Mouse (Mus musculus) liver, embryonic 16.5 days (tissue): ENCODE measurements at regions not wholly inside any gene's neighbourhood (a gene's known extent, or its start where the extent isn't known, plus 50 kb on each side); places are given as distances from the start of the nearest gene placed in this dataset.

Source experiments
- ATAC-seq: fragments of 200-750 bp; cut with Nextera tagmentation; 2 replicates; pipeline ENCODE4 v1.8.0; 2017; ENCODE audit warnings: low read depth, mild to moderate bottlenecking, moderate number of reproducible peaks, moderate library complexity
- H3K27ac ChIP-seq: fragments of 300-500 bp; sonication (generic); 2 replicates; pipeline ENCODE4 v1.5.1; 2014; ENCODE audit warnings: mild to moderate bottlenecking, low read length
- H3K27me3 ChIP-seq: fragments of 300-500 bp; sonication (generic); 2 replicates; pipeline ENCODE4 v1.6.1; 2014; ENCODE audit warnings: low read depth, low read length, mixed read lengths; ENCODE audit not compliant: control insufficient read depth, insufficient read depth
- H3K36me3 ChIP-seq: fragments of 300-500 bp; sonication (generic); 2 replicates; pipeline ENCODE4 v1.6.1; 2014; ENCODE audit warnings: mild to moderate bottlenecking; ENCODE audit not compliant: control insufficient read depth, insufficient read depth
- H3K4me1 ChIP-seq: fragments of 300-500 bp; sonication (generic); 2 replicates; pipeline ENCODE4 v1.6.1; 2014; ENCODE audit warnings: low read depth, low read length, mixed read lengths; ENCODE audit not compliant: control insufficient read depth
- H3K4me2 ChIP-seq: fragments of 300-500 bp; sonication (generic); 2 replicates; pipeline ENCODE4 v1.6.1; 2014; ENCODE audit warnings: low read depth, low read length, mixed read lengths
- H3K4me3 ChIP-seq: fragments of 300-500 bp; sonication (generic); 2 replicates; pipeline ENCODE4 v1.5.1; 2014; ENCODE audit warnings: low read depth, mild to moderate bottlenecking, low read length
- H3K9ac ChIP-seq: fragments of 300-500 bp; sonication (generic); 2 replicates; pipeline ENCODE4 v1.6.1; 2014; ENCODE audit warnings: low read depth, low read length
- H3K9me3 ChIP-seq: fragments of 300-500 bp; sonication (generic); replicated peaks from 2 replicates; pipeline ENCODE4 v1.6.1; 2016; ENCODE audit warnings: low read length; ENCODE audit not compliant: control insufficient read depth
- WGBS: fragments of 180-500 bp; shearing (Covaris S2); extraction: QIAGEN DNeasy Blood & Tissue Kit; methylation state at CpG from one replicate; pipeline ENCODE4 v1.1.7; 2014; ENCODE audit not compliant: insufficient replicate concordance; 5-methylcytosine and 5-hydroxymethylcytosine counted together

DNA sequence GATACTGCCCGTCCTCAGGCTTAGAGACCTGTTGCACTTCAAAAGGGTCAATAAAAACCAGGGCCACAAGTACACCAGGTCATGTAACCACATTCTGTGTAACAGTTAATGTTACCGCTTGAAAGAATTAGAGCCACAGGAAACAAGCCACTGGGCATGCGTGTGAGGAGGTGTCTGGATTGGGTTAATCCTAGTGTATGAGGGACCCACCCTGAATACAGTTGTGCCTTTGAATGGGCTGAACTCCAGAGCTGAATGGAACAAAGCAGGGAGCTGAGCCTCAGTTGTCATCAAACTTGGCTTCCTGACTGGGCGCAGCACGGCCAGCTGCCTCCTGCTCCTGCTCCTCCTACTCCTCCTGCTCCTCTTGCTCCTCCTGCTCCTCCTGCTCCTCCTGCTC, 148.0 kb upstream of the A230072I06Rik start:
- no peak overlapping the region for H3K4me2 ChIP-seq
- no peak overlapping the region for H3K9ac ChIP-seq
- H3K27me3 ChIP-seq, result no peaks in the 10 kb centered on the region
- WGBS, result 51% methylated on average over 5 of the region's 5 CpGs
- H3K4me1 ChIP-seq, result no peaks in the 10 kb centered on the region
- H3K36me3 ChIP-seq, result no peaks in the 10 kb centered on the region
- H3K9me3 ChIP-seq, result no peaks in the 10 kb centered on the region
- no peak overlapping the region for H3K4me3 ChIP-seq
- H3K27ac ChIP-seq, result no peak overlapping the region
- ATAC-seq, result no peak

DNA sequence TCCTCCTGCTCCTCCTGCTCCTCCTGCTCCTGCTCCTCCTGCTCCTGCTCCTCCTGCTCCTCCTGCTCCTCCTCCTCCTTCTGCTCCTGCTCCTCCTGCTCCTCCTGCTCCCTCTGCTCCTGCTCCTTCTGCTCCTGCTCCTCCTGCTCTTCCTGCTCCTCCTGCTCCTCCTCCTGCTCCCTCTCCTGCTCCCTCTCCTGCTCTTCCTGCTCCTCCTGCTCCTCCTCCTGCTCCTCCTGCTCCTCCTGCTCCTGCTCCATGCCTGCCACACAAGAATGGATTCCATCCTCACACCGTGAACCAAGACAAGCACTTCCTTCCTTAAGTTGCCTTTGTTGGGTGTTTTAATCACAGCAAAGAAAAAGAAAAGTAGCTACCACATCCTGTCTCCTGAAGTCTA, 144.4 kb upstream of the A230072I06Rik start:
- ATAC-seq, result no peak
- Histone ChIP-seq H3K36me3 (no peaks in the 10 kb centered on the region), H3K27ac (no peak overlapping the region), H3K9me3 (no peaks in the 10 kb centered on the region), H3K4me1 (no peaks in the 10 kb centered on the region), H3K27me3 (no peaks in the 10 kb centered on the region), H3K4me3 (no peak overlapping the region), H3K4me2 (no peak overlapping the region), H3K9ac (no peak overlapping the region)
- WGBS, result 9% methylated on average over 1 of the region's 1 CpGs

DNA sequence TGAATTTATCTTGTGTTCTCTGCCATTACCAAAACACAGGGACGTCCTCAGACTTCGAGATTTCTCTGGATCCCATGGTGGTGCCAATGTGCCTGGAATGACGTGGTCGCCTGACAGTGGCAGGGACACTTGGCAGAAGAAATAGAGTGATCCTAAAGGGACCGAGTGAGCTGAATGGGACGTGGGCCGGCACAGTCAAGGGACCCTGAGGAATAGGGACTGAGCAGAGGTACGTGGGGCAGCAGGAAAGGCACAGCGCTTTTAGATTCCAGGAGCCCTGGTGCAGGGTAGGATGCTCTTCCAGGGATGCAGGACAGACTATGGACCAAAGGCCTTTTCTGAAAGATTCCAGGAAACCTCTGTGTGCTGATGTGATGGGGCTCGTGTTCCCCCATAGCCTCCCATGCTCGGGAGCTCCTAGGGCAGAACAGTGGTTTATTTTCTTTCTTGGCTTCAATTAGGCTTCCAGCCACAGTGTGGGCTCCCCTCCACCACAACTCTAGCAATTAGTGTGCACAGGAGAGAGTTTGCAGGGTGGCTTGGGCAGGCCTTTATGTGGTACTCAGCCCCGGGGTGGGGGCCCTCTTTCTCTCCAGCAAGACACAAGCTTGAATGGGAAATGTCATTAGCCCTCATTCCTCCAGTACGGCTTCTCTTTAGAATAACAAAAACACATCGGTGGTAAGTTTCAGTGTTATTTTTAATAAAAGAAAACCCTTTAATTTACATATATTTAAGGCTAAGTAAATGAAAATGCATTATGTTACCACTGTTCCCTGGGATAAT, 143.0 kb upstream of the A230072I06Rik start:
- Histone ChIP-seq H3K36me3 (no peaks in the 10 kb centered on the region), H3K9ac (no peak overlapping the region), H3K27me3 (no peaks in the 10 kb centered on the region), H3K4me3 (no peak overlapping the region), H3K4me1 (no peaks in the 10 kb centered on the region), H3K27ac (no peak overlapping the region), H3K9me3 (no peaks in the 10 kb centered on the region), H3K4me2 (no peak overlapping the region)
- 57% methylated on average over 14 of the region's 14 CpGs for WGBS
- no peak for ATAC-seq

DNA sequence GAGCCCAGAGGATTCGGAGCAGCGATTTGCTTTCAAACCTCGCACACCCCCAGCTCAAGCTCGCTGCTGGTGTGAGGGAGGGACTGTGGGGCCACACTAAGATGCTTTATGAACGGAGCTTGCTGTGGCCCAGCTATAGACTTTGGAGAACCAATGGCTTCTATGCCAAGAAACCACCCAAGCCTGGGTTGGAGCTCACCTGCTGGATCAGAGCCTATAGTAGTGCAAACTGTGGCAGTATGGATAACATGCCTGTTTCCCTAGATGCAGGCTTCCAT, 142.5 kb upstream of the A230072I06Rik start:
- H3K9me3 ChIP-seq, result no peaks in the 10 kb centered on the region
- no peak overlapping the region for H3K4me2 ChIP-seq
- 73% methylated on average over 5 of the region's 5 CpGs for WGBS
- H3K4me3 ChIP-seq, result no peak overlapping the region
- H3K9ac ChIP-seq, result no peak overlapping the region
- H3K27me3 ChIP-seq, result no peaks in the 10 kb centered on the region
- no peak overlapping the region for H3K27ac ChIP-seq
- ATAC-seq, result no peak
- H3K36me3 ChIP-seq, result no peaks in the 10 kb centered on the region
- no peaks in the 10 kb centered on the region for H3K4me1 ChIP-seq

DNA sequence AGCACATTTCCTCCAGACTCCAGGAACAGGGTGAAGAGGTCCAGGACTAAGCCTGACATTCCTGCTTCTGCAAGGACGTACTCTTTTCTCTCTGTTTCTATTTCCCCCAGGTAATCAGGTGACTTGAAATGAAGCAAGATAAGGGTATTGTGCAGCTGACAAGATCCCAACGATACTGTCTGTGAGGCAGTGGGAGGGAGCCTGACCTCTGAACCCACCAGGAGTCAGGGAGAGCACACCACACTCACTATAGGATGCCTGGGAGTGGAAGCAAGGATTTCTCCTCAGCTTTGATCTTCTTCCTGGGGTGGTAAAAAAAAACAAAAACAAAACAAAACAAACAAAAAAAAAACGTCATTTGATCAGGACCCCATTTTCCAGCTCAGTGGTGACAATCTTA, 141.1 kb upstream of the A230072I06Rik start:
- Histone ChIP-seq H3K27me3 (no peaks in the 10 kb centered on the region), H3K36me3 (no peaks in the 10 kb centered on the region), H3K4me2 (no peak overlapping the region), H3K27ac (no peak overlapping the region), H3K9me3 (no peaks in the 10 kb centered on the region), H3K4me3 (no peak overlapping the region), H3K4me1 (no peaks in the 10 kb centered on the region), H3K9ac (no peak overlapping the region)
- no peak for ATAC-seq
- 26% methylated on average over 3 of the region's 3 CpGs for WGBS

DNA sequence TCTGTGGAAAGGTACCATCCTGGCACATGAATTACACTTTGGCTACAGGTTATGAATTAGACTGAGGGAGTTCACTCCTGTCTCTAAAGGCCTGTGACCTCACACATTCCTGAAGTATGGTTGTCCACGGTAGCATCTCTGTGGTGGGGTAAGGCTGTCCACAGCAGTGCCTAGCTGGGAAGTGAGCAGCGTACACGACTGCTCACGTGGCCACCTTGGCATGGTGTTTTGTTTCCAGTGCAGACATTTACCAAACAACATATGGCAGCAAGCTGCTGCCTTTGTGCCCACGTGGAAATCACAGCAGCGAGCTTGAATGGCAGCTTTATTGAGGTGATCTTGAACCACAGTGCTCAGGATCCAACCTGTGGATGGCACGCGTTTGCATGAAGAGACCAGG, 140.7 kb upstream of the A230072I06Rik start:
- ATAC-seq, result no peak
- Histone ChIP-seq H3K9me3 (no peaks in the 10 kb centered on the region), H3K4me1 (no peaks in the 10 kb centered on the region), H3K27ac (no peak overlapping the region), H3K9ac (no peak overlapping the region), H3K27me3 (no peaks in the 10 kb centered on the region), H3K4me3 (no peak overlapping the region), H3K36me3 (no peaks in the 10 kb centered on the region), H3K4me2 (no peak overlapping the region)
- WGBS, result 60% methylated on average over 8 of the region's 8 CpGs

DNA sequence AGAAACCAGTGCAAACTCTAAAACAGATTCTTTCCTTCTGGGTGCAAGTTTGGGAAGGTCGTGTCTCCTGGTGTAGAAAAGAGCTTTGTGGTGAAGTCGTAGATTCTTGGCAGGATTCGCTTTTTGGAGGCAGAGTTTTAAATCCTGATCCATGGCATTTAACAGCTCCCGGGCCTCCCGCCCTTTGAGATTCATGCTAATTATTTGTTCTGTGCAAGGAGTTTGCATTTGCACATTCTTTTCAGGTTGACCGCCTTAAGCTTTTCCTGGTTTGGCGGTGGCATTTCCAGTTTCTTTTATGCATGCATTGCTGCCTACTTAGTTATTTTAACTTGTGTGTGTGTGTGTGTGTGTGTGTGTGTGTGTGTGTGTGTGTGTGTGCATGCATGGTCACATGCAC, 126.9 kb upstream of the A230072I06Rik start:
- H3K9me3 ChIP-seq, result no peaks in the 10 kb centered on the region
- no peak overlapping the region for H3K4me2 ChIP-seq
- H3K9ac ChIP-seq, result no peak overlapping the region
- 54% methylated on average over 7 of the region's 7 CpGs for WGBS
- ATAC-seq, result no peak
- H3K36me3 ChIP-seq, result no peaks in the 10 kb centered on the region
- no peaks in the 10 kb centered on the region for H3K4me1 ChIP-seq
- no peaks in the 10 kb centered on the region for H3K27me3 ChIP-seq
- no peak overlapping the region for H3K27ac ChIP-seq
- no peak overlapping the region for H3K4me3 ChIP-seq

DNA sequence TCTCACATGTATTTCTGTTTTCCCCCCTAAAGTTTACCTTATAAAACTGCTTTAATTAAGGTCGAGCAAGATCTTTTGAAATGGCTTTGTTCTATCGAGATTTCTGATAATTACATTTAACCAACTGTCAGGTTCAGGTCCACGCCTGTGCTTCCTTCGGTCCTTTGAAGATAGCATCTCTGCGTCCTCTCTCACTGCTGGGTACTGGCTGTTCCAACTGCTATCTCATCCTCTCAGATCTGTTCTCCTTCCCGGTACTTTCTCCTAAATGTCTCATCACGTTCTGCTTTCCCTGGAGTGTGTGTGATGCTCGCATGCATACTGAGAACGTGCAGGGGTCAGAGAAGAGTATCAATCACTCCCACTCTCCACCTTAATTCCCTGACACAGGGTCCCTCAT, 125.8 kb upstream of the A230072I06Rik start:
- Histone ChIP-seq H3K27ac (no peak overlapping the region), H3K36me3 (no peaks in the 10 kb centered on the region), H3K9ac (no peak overlapping the region), H3K9me3 (no peaks in the 10 kb centered on the region), H3K4me1 (no peaks in the 10 kb centered on the region), H3K4me3 (no peak overlapping the region), H3K27me3 (no peaks in the 10 kb centered on the region), H3K4me2 (no peak overlapping the region)
- 32% methylated on average over 9 of the region's 9 CpGs for WGBS
- ATAC-seq, result no peak

DNA sequence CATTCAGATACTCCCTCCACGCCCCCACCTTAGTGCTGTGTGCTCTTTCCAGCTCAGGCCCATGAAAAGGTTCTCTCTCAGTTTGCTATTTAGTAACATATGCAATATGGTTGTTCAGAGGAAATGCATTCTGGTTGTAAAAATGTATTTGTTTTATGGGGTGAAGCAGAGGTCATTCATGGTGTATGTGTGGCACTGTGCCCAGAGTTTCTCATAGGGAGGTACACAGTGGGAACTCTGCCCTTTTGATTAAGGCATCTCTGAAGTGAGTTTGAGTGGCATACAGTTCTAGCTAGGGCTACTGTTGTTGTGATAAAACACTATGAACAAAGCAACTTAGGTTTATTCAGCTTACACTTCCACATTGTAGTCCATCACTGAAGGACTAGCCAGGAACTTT, 121.7 kb upstream of the A230072I06Rik start:
- no peak for ATAC-seq
- Histone ChIP-seq H3K4me3 (no peak overlapping the region), H3K27ac (no peak overlapping the region), H3K27me3 (no peaks in the 10 kb centered on the region), H3K36me3 (no peaks in the 10 kb centered on the region), H3K9me3 (no peaks in the 10 kb centered on the region), H3K9ac (no peak overlapping the region), H3K4me2 (no peak overlapping the region), H3K4me1 (no peaks in the 10 kb centered on the region)
- 43% methylated on average over 1 of the region's 1 CpGs for WGBS
